Mouse (Mus musculus) small intestine, adult 2 months (tissue): ENCODE measurements around the gene Slc25a31. TPM values are rescaled to one million over a fixed set of nuclear protein-coding genes. Genes with fewer than 3 reads are reported as not detected.

ENCODE experiments used
- H3K27ac ChIP-seq: fragments of 200-500 bp; 2 replicates; pipeline ENCODE4 v1.5.1; 2012; ENCODE audit warnings: low read depth, low read length, control low read depth, inconsistent platforms; ENCODE audit not compliant: insufficient read depth
- H3K27me3 ChIP-seq: fragments of 200-500 bp; 2 replicates; pipeline ENCODE4 v1.6.1; 2012; ENCODE audit warnings: mild to moderate bottlenecking, moderate library complexity, low read length, inconsistent platforms; ENCODE audit not compliant: control insufficient read depth, insufficient read depth
- H3K36me3 ChIP-seq: fragments of 200-500 bp; 2 replicates; pipeline ENCODE4 v1.6.1; 2012; ENCODE audit warnings: mild to moderate bottlenecking, low read length, control low read depth, inconsistent platforms; ENCODE audit not compliant: control insufficient read depth, insufficient read depth
- H3K4me1 ChIP-seq: fragments of 200-500 bp; 2 replicates; pipeline ENCODE4 v1.6.1; 2012; ENCODE audit warnings: low read length, inconsistent platforms, mixed read lengths; ENCODE audit not compliant: control insufficient read depth, insufficient read depth, insufficient read length
- H3K4me3 ChIP-seq: fragments of 200-500 bp; 2 replicates; pipeline ENCODE4 v1.5.1; 2012; ENCODE audit warnings: low read depth, mild to moderate bottlenecking, control low read depth, inconsistent platforms, low read length, moderate library complexity
- CTCF ChIP-seq: fragments of 200-500 bp; IDR thresholded peaks from 2 replicates; pipeline ENCODE4 v1.5.1; 2012; ENCODE audit warnings: low read depth, mild to moderate bottlenecking, control low read depth, inconsistent platforms, low read length, moderate library complexity, mixed read lengths; ENCODE audit not compliant: insufficient replicate concordance, insufficient read length; ENCODE audit errors: extremely low read depth
- POLR2A ChIP-seq: fragments of 200-500 bp; IDR thresholded peaks from 2 replicates; pipeline ENCODE4 v1.6.1; 2012; ENCODE audit warnings: low read depth, mild to moderate bottlenecking, control low read depth, inconsistent platforms, low read length, moderate library complexity
- WGBS: fragments of 180-500 bp; shearing (Covaris S2); methylation state at CpG from one replicate; pipeline ENCODE4 v1.1.7; 2018; 5-methylcytosine and 5-hydroxymethylcytosine counted together
- polyA plus RNA-seq: library from polyadenylated mRNA; depleted of rRNA; stranded (reverse); fragments of >200 nt; gene quantifications from 2 replicates; pipeline ENCODE4 v1.2.3, GENCODE M21; 2012

Slc25a31 gene
- polyA plus RNA-seq, 1 experiment, result not detected

- Histone ChIP-seq H3K27ac (no peak overlapping the region), H3K36me3 (no peaks in the 10 kb centered on the region), H3K4me3 (no peak overlapping the region), H3K27me3 (no peaks in the 10 kb centered on the region), H3K4me1 (no peaks in the 10 kb centered on the region)
- WGBS, result 24% methylated on average over 3 of the region's 3 CpGs
- TF ChIP-seq POLR2A (no peak), CTCF (no peak)
Observed at GRCm38 (mm10) chr3:40719022-40719421, 10.4 kb downstream of the Slc25a31 start.

DNA sequence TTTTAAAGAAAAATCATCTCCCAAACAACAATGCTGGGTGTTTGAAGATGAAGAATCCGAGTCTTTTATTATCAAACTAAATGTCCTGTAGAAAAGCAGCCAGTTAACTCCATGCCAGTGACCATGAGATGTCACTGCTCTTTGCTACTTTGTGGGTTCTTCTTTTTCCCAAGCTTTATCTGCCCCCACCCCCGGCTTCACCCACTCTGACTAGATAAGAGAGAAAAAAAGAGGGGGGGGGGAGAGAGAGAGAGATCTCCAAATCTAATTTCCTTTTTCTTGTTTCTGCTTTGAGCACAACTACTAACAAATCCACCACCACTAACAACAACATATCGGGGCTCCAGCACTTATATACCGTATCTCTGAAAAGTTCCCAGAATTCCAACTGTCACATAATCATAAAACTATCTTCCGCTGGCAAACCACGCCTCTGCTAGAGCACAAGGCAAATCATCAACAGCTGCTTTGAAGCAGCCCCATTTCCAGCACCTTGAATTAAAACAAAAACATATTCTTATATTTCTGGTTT, 29.8 kb downstream of the Slc25a31 start:
- Histone ChIP-seq H3K4me1 (no peaks in the 10 kb centered on the region), H3K36me3 (no peaks in the 10 kb centered on the region), H3K27me3 (no peaks in the 10 kb centered on the region), H3K27ac (no peak overlapping the region), H3K4me3 (no peak overlapping the region)
- 44% methylated on average over 6 of the region's 6 CpGs for WGBS
- TF ChIP-seq CTCF (no peak), POLR2A (no peak)

- no peaks in the 10 kb centered on the region for H3K36me3 ChIP-seq
- WGBS, result 32% methylated on average over 16 of the region's 16 CpGs
- no peaks in the 10 kb centered on the region; the same call in 1 of the 2 replicates for H3K27me3 ChIP-seq
- peak within 1 kb of the TSS; percentile 91 for H3K4me3 ChIP-seq
- peak within 1 kb of the TSS; percentile 47 for H3K27ac ChIP-seq
- TF ChIP-seq CTCF (no peak), POLR2A (no peak)
- H3K4me1 ChIP-seq, result peaks cover 2% of the 10 kb centered on the region
Observed at GRCm38 (mm10) chr3:40744024-40744835, 35.6 kb downstream of the Slc25a31 start, which contains the start of gene Hspa4l. TSS of gene Hspa4l (plus strand) at chr3:40744495.

DNA sequence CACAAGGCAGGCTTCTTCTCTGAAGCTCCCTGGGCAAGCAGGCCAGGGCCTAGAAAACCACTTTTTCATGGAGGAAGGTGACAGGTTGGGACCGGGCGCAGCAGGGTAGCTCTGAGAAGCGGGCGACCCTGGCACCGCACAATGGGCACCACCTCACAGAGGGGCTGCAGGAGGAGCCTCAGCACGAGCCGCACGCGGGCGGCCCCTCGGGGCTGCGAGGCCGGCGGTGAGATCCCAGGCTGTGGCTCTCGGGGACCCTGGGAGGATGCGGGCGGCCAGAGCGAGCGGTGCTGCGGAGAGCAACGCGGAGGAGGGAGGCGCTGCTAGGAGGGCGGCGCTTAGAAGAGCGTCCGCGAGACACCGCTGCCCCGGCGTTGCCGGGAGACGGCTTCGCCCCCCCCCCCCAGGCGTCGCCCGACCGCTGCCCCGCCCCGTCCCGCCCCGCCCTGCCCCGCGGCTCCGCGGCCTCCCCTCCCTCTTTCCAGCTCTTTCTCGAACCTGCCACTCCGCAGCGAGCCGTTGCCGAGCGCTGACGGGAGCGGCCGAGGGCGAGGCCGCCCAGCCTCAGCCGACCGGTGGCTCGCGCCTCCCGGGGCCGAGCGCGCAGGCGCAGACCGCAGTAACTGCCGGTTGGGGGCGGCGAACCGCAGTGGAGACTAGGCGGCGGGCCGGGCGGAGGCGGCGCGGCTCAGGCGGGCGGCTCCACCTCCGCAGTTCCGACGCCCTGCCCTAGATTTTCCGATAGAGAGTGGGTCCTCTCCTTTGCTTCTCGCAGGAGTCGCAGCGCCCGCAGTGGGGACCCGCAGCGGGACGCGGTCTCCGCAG, 36.4 kb downstream of the Slc25a31 start:
- peak overlapping the region; percentile 91 for H3K4me3 ChIP-seq
- peaks cover 2% of the 10 kb centered on the region for H3K4me1 ChIP-seq
- H3K36me3 ChIP-seq, result no peaks in the 10 kb centered on the region
- under 1% methylated on average over 87 of the region's 93 CpGs for WGBS
- no peaks in the 10 kb centered on the region; the same call in 1 of the 2 replicates for H3K27me3 ChIP-seq
- peak overlapping the region; percentile 47 for H3K27ac ChIP-seq
- TF ChIP-seq CTCF (no peak), POLR2A (no peak; the same call in none of the 2 replicates)

DNA sequence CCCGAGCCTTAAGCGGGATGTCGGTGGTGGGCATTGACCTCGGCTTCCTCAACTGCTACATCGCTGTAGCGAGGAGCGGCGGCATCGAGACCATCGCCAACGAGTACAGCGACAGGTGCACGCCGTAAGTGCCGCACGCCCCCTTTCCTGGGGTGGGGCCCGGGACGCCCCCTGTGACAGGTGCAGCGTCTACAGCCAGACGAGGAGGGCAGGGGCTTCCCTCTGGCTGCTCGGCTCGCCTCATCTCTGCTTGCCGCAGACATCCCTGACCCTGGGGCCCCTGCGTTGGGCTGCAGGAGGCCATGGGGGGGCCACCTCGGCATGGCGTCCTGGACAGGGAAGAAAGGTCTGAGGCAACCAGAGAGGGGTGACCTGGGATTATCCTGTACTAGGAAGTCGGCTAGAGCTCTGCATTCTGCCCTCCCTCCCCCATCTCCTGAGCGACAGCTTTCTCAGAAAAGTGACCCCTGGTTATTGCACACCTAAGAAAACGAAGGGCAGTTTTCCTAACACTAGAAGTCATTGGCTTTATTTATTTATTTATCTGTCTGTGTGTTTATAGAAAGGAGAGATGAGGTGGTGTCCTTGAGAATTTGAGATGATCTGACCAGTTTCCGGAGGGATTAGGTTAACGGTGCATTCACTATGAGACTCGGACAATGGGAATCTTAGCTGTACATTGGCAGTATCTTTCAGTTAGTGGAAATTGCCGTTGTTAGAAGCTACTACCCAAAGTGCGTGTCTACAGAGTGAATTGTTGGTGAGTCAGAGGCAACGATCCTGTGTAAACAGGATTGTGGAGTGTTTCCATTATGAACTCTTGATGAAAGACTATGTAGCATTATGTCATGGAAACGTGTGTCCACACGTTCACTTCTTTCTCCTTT, 37.2 kb downstream of the Slc25a31 start:
- H3K27ac ChIP-seq, result peak overlapping the region; percentile 47
- no peaks in the 10 kb centered on the region for H3K36me3 ChIP-seq
- WGBS, result 1% methylated on average over 37 of the region's 37 CpGs
- no peak for TF ChIP-seq CTCF
- no peak for TF ChIP-seq POLR2A
- H3K4me1 ChIP-seq, result peaks cover 2% of the 10 kb centered on the region
- no peaks in the 10 kb centered on the region; the same call in 1 of the 2 replicates for H3K27me3 ChIP-seq
- H3K4me3 ChIP-seq, result peak overlapping the region; percentile 91

DNA sequence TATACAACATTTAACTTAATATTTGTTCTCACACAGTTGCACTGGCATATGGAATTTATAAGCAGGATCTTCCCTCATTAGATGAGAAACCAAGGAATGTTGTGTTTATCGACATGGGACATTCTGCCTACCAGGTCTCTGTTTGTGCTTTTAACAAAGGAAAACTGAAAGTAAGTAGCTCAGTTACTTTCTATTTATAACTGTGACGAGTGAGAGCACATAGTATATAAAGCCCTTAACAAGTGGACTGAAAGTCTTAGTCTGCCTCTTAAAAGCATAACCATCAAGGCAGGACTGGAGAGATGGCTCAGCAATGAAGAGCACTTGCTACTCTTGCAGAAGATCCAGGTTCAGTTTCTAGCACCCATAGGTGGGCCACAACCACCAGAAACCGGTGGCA, 52.1 kb downstream of the Slc25a31 start:
- WGBS, result 71% methylated on average over 3 of the region's 3 CpGs
- H3K36me3 ChIP-seq, result peaks cover 18% of the 10 kb centered on the region
- H3K27ac ChIP-seq, result no peak overlapping the region
- H3K4me1 ChIP-seq, result no peaks in the 10 kb centered on the region
- no peaks in the 10 kb centered on the region for H3K27me3 ChIP-seq
- TF ChIP-seq POLR2A (no peak), CTCF (no peak)
- H3K4me3 ChIP-seq, result no peak overlapping the region
